Mouse (Mus musculus) cortical plate, adult 2 months (tissue): Measurements from ENCODE around the gene Serpine3. TPM values are rescaled to one million over a fixed set of nuclear protein-coding genes. Genes with fewer than 3 reads are reported as not detected.

Experiments
- H3K27ac ChIP-seq: fragments of 200-500 bp; 2 replicates; pipeline ENCODE4 v1.5.1; 2012; ENCODE audit warnings: low read length, control low read depth, inconsistent platforms; ENCODE audit not compliant: insufficient read depth
- H3K4me1 ChIP-seq: fragments of 200-500 bp; 2 replicates; pipeline ENCODE4 v1.6.1; 2011; ENCODE audit warnings: low read length; ENCODE audit not compliant: control insufficient read depth, insufficient read depth
- H3K4me3 ChIP-seq: fragments of 200-500 bp; 2 replicates; pipeline ENCODE4 v1.5.1; 2011; ENCODE audit warnings: mild to moderate bottlenecking, low read length, control low read depth; ENCODE audit not compliant: insufficient read depth
- CTCF ChIP-seq: fragments of 200-500 bp; IDR thresholded peaks from 2 replicates; pipeline ENCODE4 v1.5.1; 2011; ENCODE audit warnings: mild to moderate bottlenecking, control low read depth, low read length; ENCODE audit not compliant: insufficient read depth; ENCODE audit errors: extremely low read depth
- POLR2A ChIP-seq: fragments of 200-500 bp; IDR thresholded peaks from 2 replicates; pipeline ENCODE4 v1.6.1; 2011; ENCODE audit warnings: mild to moderate bottlenecking, low read length, control low read depth; ENCODE audit not compliant: insufficient read depth; ENCODE audit errors: extremely low read depth
- polyA plus RNA-seq: library from polyadenylated mRNA; depleted of rRNA; stranded (reverse); fragments of >200 nt; gene quantifications from 2 replicates; pipeline ENCODE4 v1.2.3, GENCODE M21; 2012

Gene Serpine3
- polyA plus RNA-seq, 1 experiment, result not detected

DNA sequence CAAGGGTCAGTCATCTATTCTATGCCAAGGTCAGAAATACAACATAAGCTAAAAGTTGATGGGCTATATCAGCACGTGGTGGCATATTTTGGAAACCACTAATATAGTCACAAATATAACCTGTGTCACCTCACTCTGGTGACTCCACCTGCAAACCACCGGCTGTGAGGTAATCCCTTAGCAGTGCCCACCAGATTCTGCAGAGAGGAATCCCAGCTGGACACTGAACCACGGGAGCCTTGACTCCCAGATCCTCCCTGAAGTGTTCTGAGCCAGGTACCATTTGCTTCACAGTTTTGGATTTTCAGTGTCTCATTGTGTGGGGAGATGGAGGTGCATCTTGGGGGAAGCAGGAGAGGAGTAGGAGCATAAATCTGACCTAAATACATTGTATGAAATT lies 13.1 kb upstream of the Serpine3 start:
- Histone ChIP-seq H3K4me1 (no peaks in the 10 kb centered on the region), H3K4me3 (no peak overlapping the region), H3K27ac (no peak overlapping the region)
- TF ChIP-seq POLR2A, result no peak
- no peak for TF ChIP-seq CTCF

DNA sequence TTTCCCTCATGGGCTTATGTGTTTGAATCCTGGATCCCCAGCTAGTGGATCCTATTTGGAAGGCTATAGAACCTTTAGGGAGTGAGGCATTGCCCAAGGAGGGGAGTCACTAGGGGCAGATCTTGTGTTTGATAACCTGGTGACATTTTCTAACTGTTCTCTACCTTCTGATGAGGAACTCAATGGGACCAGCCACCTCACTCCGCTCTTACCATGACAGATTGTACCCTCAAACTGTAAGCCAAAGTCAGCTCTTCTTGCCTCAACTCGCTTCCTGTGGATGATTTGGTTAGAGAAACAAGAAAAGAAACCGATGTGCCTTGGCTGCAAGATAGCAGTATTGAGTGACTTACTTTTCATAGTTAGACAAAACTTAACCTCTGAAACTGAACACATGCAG lies 11.7 kb upstream of the Serpine3 start:
- Histone ChIP-seq H3K4me3 (no peak overlapping the region), H3K4me1 (no peaks in the 10 kb centered on the region), H3K27ac (no peak overlapping the region)
- TF ChIP-seq POLR2A (no peak), CTCF (no peak)

DNA sequence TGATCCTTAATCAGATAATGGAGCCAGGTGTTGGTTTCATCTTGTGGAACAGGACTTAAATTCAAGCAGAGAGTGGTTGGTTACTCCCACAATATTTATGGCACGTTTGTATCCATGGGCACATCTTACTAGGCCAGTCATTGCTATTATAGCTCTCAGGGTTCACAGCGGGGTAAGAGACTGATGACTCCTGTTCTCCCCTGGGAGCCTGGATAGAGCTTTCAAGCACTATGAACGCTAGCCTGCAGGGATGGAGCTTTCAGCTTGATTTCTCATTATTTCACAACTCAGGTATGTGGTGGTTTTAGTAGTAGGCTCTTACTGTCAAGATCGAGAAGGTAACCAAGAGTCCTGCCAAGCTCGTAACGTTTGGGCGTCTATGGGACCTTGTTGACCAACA lies 7.5 kb upstream of the Serpine3 start:
- Histone ChIP-seq H3K4me3 (no peak overlapping the region), H3K27ac (no peak overlapping the region), H3K4me1 (no peaks in the 10 kb centered on the region)
- TF ChIP-seq CTCF (no peak), POLR2A (no peak)

DNA sequence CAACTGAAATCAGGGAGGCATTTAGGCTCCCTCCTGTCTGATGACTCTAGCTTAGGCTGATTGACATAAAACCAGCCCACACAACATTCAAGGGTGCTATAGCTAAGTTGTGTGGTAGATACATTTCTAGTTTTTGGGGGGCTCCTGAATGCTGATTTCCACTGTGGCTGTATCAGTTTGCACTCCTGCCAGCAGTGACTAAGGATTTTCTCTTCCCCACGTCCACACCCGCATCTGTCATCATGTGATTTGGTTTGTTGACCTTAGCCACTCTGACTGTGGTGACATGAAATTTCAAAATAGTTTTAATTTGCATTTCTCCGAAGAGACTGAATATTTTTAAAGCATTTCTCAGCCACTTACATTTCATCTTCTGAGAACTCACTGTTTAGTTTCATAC lies 6.0 kb upstream of the Serpine3 start:
- no peak for TF ChIP-seq CTCF
- TF ChIP-seq POLR2A, result no peak

DNA sequence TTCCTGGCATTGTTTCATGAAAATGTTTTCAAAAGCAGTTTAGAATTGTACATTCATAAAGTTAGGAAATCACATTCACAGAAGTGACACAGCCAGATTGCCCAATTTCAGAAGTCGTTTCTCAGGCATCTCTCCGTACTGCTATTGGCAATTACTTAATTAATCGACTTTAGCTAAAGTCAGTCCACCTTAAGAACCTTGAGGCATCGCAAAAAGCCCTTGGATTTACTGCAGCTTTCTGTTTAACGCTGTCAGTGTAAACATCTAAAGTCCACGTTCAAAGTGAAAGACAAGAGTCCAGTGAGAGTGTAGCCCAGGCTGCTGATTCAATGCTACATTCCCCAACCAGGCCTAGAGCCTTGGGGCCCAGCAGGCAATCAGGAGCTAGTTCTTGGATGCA lies 1.1 kb upstream of the Serpine3 start:
- H3K4me1 ChIP-seq, result no peaks in the 10 kb centered on the region
- TF ChIP-seq CTCF (no peak), POLR2A (no peak)
- no peak overlapping the region for H3K4me3 ChIP-seq
- no peak overlapping the region for H3K27ac ChIP-seq

More for the DNA sequence above, 6.0 kb upstream of the Serpine3 start:
- Histone ChIP-seq H3K27ac (no peak overlapping the region), H3K4me3 (no peak overlapping the region), H3K4me1 (no peaks in the 10 kb centered on the region)

DNA sequence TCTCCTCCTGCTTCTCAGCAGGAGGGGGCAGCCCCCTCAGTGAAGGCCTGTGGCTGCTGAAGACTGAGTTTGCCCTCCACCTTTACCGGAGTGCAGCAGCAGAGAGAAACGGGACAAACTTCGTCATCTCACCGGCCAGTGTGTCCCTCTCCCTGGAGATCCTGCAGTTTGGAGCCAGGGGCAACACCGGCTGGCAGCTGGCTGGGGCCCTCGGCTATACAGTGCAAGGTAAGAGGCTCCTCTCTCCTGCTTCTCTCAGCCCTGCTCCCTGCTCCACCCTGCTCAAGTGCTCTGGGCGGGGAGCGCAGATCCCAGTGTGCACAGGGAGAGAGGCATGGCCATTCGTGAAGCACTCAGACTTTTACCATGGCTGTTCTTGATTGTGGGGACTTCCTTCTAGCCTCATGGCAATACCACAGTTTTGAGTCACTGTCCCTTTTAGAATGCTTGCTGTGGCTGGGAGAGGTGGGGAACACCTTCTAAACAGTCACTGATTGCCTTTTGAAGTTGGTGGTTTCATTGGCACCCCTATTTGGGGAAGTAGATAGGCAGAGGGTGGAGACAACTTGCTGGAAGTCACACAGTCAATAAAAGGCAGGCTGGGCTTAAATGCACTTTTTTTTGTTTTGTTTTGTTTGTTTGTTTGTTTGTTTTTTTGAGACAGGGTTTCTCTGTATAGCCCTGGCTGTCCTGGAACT lies 1.7 kb downstream of the Serpine3 start:
- Histone ChIP-seq H3K27ac (no peak overlapping the region), H3K4me3 (no peak overlapping the region), H3K4me1 (no peaks in the 10 kb centered on the region)
- TF ChIP-seq CTCF, result no peak
- TF ChIP-seq POLR2A, result no peak

DNA sequence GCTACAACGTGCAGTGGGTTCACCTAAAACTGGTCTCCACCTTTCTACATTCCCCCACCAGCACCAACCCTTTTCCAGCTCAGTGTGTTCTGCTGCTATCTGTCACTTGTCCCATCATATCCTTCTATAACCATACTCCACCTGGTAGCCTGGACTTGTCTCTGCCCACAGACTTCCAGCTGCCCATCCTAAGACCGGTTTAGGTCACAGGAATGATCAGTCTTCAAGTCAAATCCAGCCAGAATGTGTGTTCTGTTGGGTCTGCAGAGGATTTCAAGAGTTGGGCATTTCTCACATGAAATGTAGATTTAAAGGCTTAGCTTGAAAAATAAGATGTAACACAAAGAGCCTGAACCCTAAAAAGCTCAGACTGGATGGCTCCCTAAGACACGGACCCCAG lies 10.2 kb downstream of the Serpine3 start:
- no peaks in the 10 kb centered on the region for H3K4me1 ChIP-seq
- no peak overlapping the region for H3K4me3 ChIP-seq
- no peak overlapping the region for H3K27ac ChIP-seq
- TF ChIP-seq POLR2A, result no peak
- no peak for TF ChIP-seq CTCF

DNA sequence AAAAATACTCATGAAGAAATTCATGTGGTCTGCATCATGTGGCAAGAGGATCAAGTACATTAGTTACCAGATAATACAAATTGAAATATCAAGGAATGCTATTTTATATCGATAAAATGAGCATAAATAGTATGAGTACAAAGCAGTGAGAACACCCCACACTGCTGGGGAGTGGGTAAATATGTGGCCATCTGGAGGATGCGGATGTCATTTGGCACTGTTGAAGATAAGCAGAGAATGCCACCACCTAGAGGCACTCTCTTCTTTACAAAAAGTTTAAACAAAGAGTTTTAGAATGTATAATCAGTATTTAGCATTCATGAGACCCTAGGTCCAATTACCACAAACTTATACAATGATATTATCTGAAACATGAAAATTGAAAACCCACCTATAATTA lies 54.7 kb downstream of the Serpine3 start:
- Histone ChIP-seq H3K4me3 (no peak overlapping the region), H3K4me1 (peaks cover 1% of the 10 kb centered on the region; the same call in 1 of the 2 replicates), H3K27ac (no peak overlapping the region)
- TF ChIP-seq POLR2A (no peak), CTCF (no peak)

DNA sequence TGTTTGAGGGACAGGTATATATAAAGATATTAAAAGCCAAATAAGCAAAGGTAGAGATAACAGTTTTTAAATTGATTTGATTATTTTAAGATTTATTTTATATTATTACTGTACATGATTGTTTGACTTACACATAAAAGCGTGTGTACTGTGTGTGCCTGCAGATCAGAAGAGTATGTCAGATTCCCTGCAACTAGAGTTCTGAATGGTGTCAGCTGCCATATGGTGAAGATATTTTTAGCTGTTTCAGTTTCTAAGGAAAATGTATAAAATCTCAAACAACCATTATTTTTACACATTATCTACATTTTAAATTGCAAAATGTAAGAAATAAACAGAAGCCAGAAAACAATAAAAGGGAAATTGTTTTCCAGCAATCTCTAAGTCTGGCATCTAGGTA lies 58.2 kb downstream of the Serpine3 start:
- H3K4me1 ChIP-seq, result peaks cover 1% of the 10 kb centered on the region; the same call in 1 of the 2 replicates
- TF ChIP-seq CTCF (no peak), POLR2A (no peak)
- H3K27ac ChIP-seq, result no peak overlapping the region
- H3K4me3 ChIP-seq, result no peak overlapping the region

DNA sequence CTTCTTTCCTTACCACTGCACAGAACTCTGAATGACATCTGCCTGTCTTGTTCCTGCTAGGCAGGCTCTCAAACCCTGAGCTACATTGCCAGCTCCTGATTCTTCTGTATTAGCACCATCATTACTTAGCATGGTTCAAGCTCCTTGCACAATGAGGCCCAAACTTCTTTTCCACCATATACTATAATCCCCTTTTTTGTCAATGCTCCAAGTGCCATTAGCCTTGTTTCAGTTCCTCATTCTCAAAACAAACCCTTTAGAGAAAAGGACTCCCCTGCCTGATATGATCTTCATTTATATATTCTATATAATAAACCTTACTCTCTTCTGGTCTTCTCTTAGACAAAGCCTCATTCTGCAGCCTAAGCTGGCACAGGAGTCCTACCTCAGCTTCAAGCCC lies 61.1 kb downstream of the Serpine3 start:
- H3K4me3 ChIP-seq, result no peak overlapping the region
- no peak overlapping the region for H3K27ac ChIP-seq
- peaks cover 1% of the 10 kb centered on the region; the same call in 1 of the 2 replicates for H3K4me1 ChIP-seq
- TF ChIP-seq POLR2A (no peak), CTCF (no peak)

DNA sequence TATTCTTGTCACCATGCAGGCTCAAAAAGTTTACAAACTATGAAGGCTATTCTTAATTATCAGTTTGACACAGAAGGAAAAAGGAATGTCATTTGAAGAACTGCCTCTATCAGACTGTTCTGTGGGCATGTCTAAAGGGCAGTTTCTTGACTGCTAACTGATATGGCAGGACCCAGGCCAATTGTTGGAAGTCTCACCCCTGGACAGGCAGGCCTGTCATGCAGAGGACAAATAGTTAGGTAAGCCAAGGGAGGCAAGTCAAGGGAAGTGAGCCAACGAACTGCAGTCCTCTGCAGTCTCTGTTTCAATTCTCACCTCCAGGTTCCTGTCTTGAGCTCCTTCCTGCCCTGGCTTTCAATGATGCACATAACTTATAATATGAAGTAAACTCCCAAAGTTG lies 68.4 kb downstream of the Serpine3 start:
- no peak for TF ChIP-seq POLR2A
- H3K4me3 ChIP-seq, result no peak overlapping the region
- H3K4me1 ChIP-seq, result no peaks in the 10 kb centered on the region
- no peak overlapping the region for H3K27ac ChIP-seq
